Mouse (Mus musculus): Measurements from ENCODE around the gene Slc12a8.
A peak's percentile ranks its signal among the peaks of the same experiment; 100 is the strongest.

Gene Slc12a8

GRCm38 (mm10) chr16:33516807-33517565, at the start of gene Slc12a8:
Slc12a8 (plus strand) TSS chr16:33517328.
- Histone ChIP-seq H3K36me3 (ENCODE audit: insufficient read depth, low read length) (peaks cover 10% of the 10 kb centered on the region; the same call in 1 of the 2 replicates), H3K4me3 (replicated peaks; ENCODE audit: low read length) (peak within 1 kb of the TSS; percentile 77), H3K9me3 (ENCODE audit: low read length) (0 out of 2 replicates have a peak, but pooled peaks cover under 1% of the 10 kb centered on the region), H3K27me3 (ENCODE audit: insufficient read depth, low read length) (no peaks in the 10 kb centered on the region), H3K4me1 (replicated peaks; ENCODE audit: low read depth, low read length) (peaks cover 73% of the 10 kb centered on the region)
- no peak for TF ChIP-seq POU5F1 (IDR thresholded peaks at IDR 0.05; ENCODE audit: borderline replicate concordance, low read length)
- TF ChIP-seq CTCF (conservative IDR thresholded peaks at IDR 0.05; ENCODE audit: low read length): no peak

- no peaks in the 10 kb centered on the region for H3K9me3 ChIP-seq (ENCODE audit: low read length)
- H3K4me1 ChIP-seq (replicated peaks; ENCODE audit: low read depth, low read length): peaks cover 12% of the 10 kb centered on the region
- no peak overlapping the region; the same call in 1 of the 2 replicates for H3K4me3 ChIP-seq (replicated peaks; ENCODE audit: low read length)
- no peak for TF ChIP-seq NANOG (IDR thresholded peaks at IDR 0.05; ENCODE audit: borderline replicate concordance, low read length)
- TF ChIP-seq POU5F1 (IDR thresholded peaks at IDR 0.05; ENCODE audit: borderline replicate concordance, low read length): no peak
- TF ChIP-seq CTCF (conservative IDR thresholded peaks at IDR 0.05; ENCODE audit: low read length): no peak
- H3K36me3 ChIP-seq (ENCODE audit: insufficient read depth, low read length): peaks cover 46% of the 10 kb centered on the region
- H3K27me3 ChIP-seq (ENCODE audit: insufficient read depth, low read length): no peaks in the 10 kb centered on the region
Measured at GRCm38 (mm10) chr16:33467451-33467850, 49.7 kb upstream of the Slc12a8 start.

DNA sequence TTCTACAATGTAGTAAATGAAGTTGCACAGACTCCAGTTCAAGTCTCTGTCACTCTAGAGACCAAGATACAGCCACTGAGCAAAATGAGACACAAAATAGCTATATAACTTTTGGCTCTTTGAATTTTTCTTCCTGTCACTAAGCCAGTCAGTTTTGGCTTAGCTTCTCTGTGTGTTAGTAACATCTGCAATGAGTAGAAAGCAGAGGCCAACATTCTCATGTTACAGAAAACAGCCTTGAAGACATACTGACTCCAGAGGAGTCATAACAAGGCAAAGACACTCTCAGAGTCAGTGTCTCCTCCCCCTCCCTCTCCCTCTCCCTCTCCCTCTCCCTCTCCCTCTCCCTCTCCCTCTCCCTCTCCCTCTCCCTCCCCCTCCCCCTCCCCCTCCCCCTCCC, 47.2 kb upstream of the Slc12a8 start:
- no peak for TF ChIP-seq CTCF (conservative IDR thresholded peaks at IDR 0.05; ENCODE audit: low read length)
- TF ChIP-seq POU5F1 (IDR thresholded peaks at IDR 0.05; ENCODE audit: borderline replicate concordance, low read length): no peak
- TF ChIP-seq NANOG (IDR thresholded peaks at IDR 0.05; ENCODE audit: borderline replicate concordance, low read length): no peak
- Histone ChIP-seq H3K27me3 (ENCODE audit: insufficient read depth, low read length) (no peaks in the 10 kb centered on the region), H3K36me3 (ENCODE audit: insufficient read depth, low read length) (peaks cover 39% of the 10 kb centered on the region), H3K9me3 (ENCODE audit: low read length) (no peaks in the 10 kb centered on the region), H3K4me3 (replicated peaks; ENCODE audit: low read length) (no peak overlapping the region), H3K4me1 (replicated peaks; ENCODE audit: low read depth, low read length) (peaks cover 12% of the 10 kb centered on the region)

GRCm38 (mm10) chr16:33474381-33474780, 42.7 kb upstream of the Slc12a8 start:
- H3K4me1 ChIP-seq (replicated peaks; ENCODE audit: low read depth, low read length): 0 out of 2 replicates have a peak, but pooled peaks cover 5% of the 10 kb centered on the region
- H3K4me3 ChIP-seq (replicated peaks; ENCODE audit: low read length): no peak overlapping the region
- H3K36me3 ChIP-seq (ENCODE audit: insufficient read depth, low read length): peaks cover 53% of the 10 kb centered on the region
- no peaks in the 10 kb centered on the region for H3K27me3 ChIP-seq (ENCODE audit: insufficient read depth, low read length)
- TF ChIP-seq NANOG (IDR thresholded peaks at IDR 0.05; ENCODE audit: borderline replicate concordance, low read length) (no peak), CTCF (conservative IDR thresholded peaks at IDR 0.05; ENCODE audit: low read length) (no peak), POU5F1 (IDR thresholded peaks at IDR 0.05; ENCODE audit: borderline replicate concordance, low read length) (no peak)
- no peaks in the 10 kb centered on the region for H3K9me3 ChIP-seq (ENCODE audit: low read length)

DNA sequence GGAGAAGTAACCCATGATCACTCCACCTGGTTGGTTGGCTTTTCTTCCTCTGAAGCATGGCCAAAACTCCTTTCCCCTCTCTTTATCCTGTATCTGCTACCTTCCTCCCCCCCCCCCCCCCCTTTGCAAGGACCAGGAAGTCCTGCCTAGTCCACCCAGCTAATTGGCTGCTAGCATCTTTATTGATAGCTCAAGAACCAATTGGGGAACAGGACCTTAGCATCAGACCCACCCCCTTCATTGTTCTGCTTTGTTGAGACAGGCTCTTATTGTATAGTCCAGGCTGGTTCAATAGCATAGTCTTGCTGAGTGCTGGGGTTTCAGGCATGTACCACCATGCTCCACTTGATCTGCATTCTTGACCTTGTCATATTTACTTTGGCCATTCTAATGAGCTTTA, 37.2 kb upstream of the Slc12a8 start:
- Histone ChIP-seq H3K9me3 (ENCODE audit: low read length) (no peaks in the 10 kb centered on the region), H3K27me3 (ENCODE audit: insufficient read depth, low read length) (no peaks in the 10 kb centered on the region), H3K36me3 (ENCODE audit: insufficient read depth, low read length) (peaks cover 51% of the 10 kb centered on the region), H3K4me1 (replicated peaks; ENCODE audit: low read depth, low read length) (peaks cover 14% of the 10 kb centered on the region), H3K4me3 (replicated peaks; ENCODE audit: low read length) (no peak overlapping the region)
- TF ChIP-seq POU5F1 (IDR thresholded peaks at IDR 0.05; ENCODE audit: borderline replicate concordance, low read length) (no peak), NANOG (IDR thresholded peaks at IDR 0.05; ENCODE audit: borderline replicate concordance, low read length) (no peak), CTCF (conservative IDR thresholded peaks at IDR 0.05; ENCODE audit: low read length) (no peak)

GRCm38 (mm10) chr16:33481148-33481547, 36.0 kb upstream of the Slc12a8 start:
- TF ChIP-seq POU5F1 (IDR thresholded peaks at IDR 0.05; ENCODE audit: borderline replicate concordance, low read length): no peak
- peak; percentile 57 for TF ChIP-seq CTCF (conservative IDR thresholded peaks at IDR 0.05; ENCODE audit: low read length)
- Histone ChIP-seq H3K9me3 (ENCODE audit: low read length) (no peaks in the 10 kb centered on the region), H3K27me3 (ENCODE audit: insufficient read depth, low read length) (no peaks in the 10 kb centered on the region), H3K4me3 (replicated peaks; ENCODE audit: low read length) (no peak overlapping the region), H3K36me3 (ENCODE audit: insufficient read depth, low read length) (peaks cover 53% of the 10 kb centered on the region), H3K4me1 (replicated peaks; ENCODE audit: low read depth, low read length) (peaks cover 9% of the 10 kb centered on the region)

DNA sequence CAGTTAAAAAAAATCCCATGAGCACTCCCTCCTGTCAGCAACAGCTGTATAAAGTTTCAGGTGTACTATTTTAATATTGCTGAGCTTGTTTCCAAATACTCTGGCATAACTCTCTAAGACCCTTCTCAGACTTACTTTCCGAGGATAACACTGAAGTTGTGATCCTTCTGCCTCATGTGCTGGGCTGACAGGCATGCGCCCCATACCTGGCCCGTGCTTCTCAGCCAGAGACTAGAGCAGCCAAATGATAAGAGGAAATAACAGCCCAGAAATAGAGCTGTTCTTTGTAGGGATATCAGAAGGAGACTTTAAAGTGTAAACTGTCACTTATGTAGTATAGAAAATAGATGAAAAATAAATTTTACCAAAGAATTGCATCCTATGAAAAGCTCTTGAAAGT, 34.8 kb upstream of the Slc12a8 start:
- no peaks in the 10 kb centered on the region for H3K9me3 ChIP-seq (ENCODE audit: low read length)
- no peaks in the 10 kb centered on the region for H3K27me3 ChIP-seq (ENCODE audit: insufficient read depth, low read length)
- H3K4me1 ChIP-seq (replicated peaks; ENCODE audit: low read depth, low read length): peaks cover 9% of the 10 kb centered on the region
- no peak overlapping the region for H3K4me3 ChIP-seq (replicated peaks; ENCODE audit: low read length)
- no peak for TF ChIP-seq CTCF (conservative IDR thresholded peaks at IDR 0.05; ENCODE audit: low read length)
- TF ChIP-seq POU5F1 (IDR thresholded peaks at IDR 0.05; ENCODE audit: borderline replicate concordance, low read length): no peak
- no peak for TF ChIP-seq NANOG (IDR thresholded peaks at IDR 0.05; ENCODE audit: borderline replicate concordance, low read length)
- peaks cover 46% of the 10 kb centered on the region for H3K36me3 ChIP-seq (ENCODE audit: insufficient read depth, low read length)

DNA sequence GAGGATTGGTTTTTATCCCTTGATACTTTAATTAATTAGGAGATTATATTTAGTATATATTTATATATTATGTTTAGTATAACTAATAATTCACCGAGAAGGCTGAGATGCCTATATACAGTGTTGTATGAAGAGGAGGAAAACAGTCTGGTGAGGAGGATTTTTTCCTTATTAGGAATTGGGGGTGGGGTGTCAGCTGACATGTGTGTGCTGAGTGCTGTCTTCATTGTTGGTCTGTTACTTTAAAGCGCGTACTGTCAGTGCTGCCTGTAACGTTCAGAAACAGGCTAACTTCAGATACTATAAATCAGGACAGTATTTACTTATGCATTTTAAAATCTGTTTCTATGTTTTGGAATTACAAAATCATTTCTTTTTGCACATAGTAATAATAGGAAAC, 29.4 kb upstream of the Slc12a8 start:
- TF ChIP-seq CTCF (conservative IDR thresholded peaks at IDR 0.05; ENCODE audit: low read length): no peak
- no peak for TF ChIP-seq POU5F1 (IDR thresholded peaks at IDR 0.05; ENCODE audit: borderline replicate concordance, low read length)
- TF ChIP-seq NANOG (IDR thresholded peaks at IDR 0.05; ENCODE audit: borderline replicate concordance, low read length): no peak
- peaks cover 62% of the 10 kb centered on the region for H3K36me3 ChIP-seq (ENCODE audit: insufficient read depth, low read length)
- H3K4me1 ChIP-seq (replicated peaks; ENCODE audit: low read depth, low read length): no peaks in the 10 kb centered on the region
- H3K4me3 ChIP-seq (replicated peaks; ENCODE audit: low read length): no peak overlapping the region
- no peaks in the 10 kb centered on the region for H3K9me3 ChIP-seq (ENCODE audit: low read length)
- H3K27me3 ChIP-seq (ENCODE audit: insufficient read depth, low read length): no peaks in the 10 kb centered on the region

DNA sequence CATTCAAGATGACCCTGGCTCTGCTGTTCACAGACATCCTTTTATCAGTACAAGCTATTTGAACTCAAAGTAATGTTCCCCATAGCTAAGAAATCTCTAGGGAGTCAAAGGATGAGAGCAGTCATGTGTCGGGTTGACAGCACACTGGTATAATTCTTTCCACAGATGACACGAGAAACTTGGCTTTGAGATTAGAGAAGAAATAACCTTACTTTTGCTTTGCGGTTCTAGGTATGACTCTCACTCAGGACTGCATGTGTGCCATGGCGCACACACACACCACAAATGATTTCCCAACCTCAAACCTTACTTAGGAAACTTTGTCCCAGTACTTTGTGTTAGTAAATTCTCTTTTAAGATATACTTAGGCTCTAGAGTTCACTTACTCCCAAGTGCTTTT, 22.8 kb upstream of the Slc12a8 start:
- no peaks in the 10 kb centered on the region for H3K9me3 ChIP-seq (ENCODE audit: low read length)
- no peak for TF ChIP-seq CTCF (conservative IDR thresholded peaks at IDR 0.05; ENCODE audit: low read length)
- TF ChIP-seq POU5F1 (IDR thresholded peaks at IDR 0.05; ENCODE audit: borderline replicate concordance, low read length): no peak
- TF ChIP-seq NANOG (IDR thresholded peaks at IDR 0.05; ENCODE audit: borderline replicate concordance, low read length): no peak
- H3K27me3 ChIP-seq (ENCODE audit: insufficient read depth, low read length): no peaks in the 10 kb centered on the region
- H3K4me3 ChIP-seq (replicated peaks; ENCODE audit: low read length): no peak overlapping the region
- H3K36me3 ChIP-seq (ENCODE audit: insufficient read depth, low read length): peaks cover 58% of the 10 kb centered on the region
- H3K4me1 ChIP-seq (replicated peaks; ENCODE audit: low read depth, low read length): no peaks in the 10 kb centered on the region
